Mouse (Mus musculus): ENCODE data around the gene Tspan7. TPM values are rescaled to one million over a fixed set of nuclear protein-coding genes. Genes with fewer than 3 reads are reported as not detected.

Tspan7 gene
- total and polyA plus RNA-seq, 3 experiments, result not detected

DNA sequence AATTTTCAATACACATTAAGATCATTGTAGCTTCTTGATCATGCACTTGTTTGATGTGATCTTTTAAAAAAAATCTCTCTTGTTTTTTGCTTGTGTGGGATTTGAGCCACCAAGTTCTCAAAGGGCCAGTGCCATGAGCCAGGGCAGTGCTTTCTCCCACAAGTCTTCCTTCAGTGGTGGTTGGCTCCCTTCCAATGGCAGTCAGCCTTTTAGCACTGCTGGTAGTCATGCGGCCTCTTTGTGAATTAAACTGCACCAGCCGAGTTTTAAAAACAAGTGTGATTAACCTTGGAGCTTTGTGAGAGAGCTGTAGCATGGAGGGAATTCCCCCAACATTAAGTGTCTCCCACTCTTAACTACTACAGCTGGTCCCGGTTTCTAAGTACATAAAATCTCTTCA lies 89.6 kb downstream of the Tspan7 start:
- no peak for DNase-seq (ENCODE audit: low read depth, low spot score)

DNA sequence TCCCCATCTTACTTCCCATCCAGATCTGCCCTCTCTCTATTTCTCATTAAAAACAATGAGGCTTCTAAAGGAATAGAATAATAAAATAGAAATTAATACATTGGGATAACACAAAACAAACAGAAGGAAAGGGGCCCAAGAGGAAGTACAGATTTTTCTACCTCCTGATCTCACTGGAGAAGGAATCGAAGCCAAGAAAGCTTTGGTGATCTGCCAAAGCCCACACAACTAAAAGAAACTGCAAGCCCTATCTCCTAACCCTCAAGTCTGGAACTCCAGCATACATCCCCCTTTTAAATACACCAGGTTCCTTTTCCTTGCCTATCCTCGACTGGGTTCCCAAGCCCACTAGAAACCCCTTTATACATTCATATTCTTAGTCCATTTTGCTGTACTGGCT lies 90.4 kb downstream of the Tspan7 start:
- no peaks in the 10 kb centered on the region for H3K79me2 ChIP-seq (ENCODE audit: control insufficient read depth, insufficient read depth, low read length, poor library complexity)
- TF ChIP-seq CTCF (IDR thresholded peaks at IDR 0.05 in 2 of 3, conservative IDR thresholded peaks at IDR 0.05 in 1 of 3; ENCODE audit: control insufficient read depth in 1 of 3, insufficient read depth in 1 of 3, low read depth in 2 of 3, low read length in 3 of 3, poor library complexity in 1 of 3, severe bottlenecking in 1 of 3) (no peak), MYC (IDR thresholded peaks at IDR 0.05; ENCODE audit: low read depth, low read length) (no peak), ZNF384 (IDR thresholded peaks at IDR 0.05; ENCODE audit: low read depth, low read length) (no peak), SIN3A (IDR thresholded peaks at IDR 0.05; ENCODE audit: low read length) (no peak), MEF2A (IDR thresholded peaks at IDR 0.05; ENCODE audit: extremely low read depth, insufficient replicate concordance, low read depth, low read length, poor library complexity, severe bottlenecking) (no peak), KAT2A (conservative IDR thresholded peaks at IDR 0.05; ENCODE audit: low read depth, low read length) (no peak), CHD2 (IDR thresholded peaks at IDR 0.05; ENCODE audit: low read length) (no peak), POLR2AphosphoS5 (IDR thresholded peaks at IDR 0.05; ENCODE audit: borderline replicate concordance, low read depth, low read length) (no peak), POLR2A (IDR thresholded peaks at IDR 0.05; ENCODE audit: control insufficient read depth in 1 of 2, insufficient read depth in 1 of 2, low read depth in 1 of 2, low read length in 2 of 2, poor library complexity in 1 of 2) (no peak), USF2 (IDR thresholded peaks at IDR 0.05; ENCODE audit: borderline replicate concordance in 1 of 2, insufficient read depth in 1 of 2, low read depth in 1 of 2, low read length in 2 of 2) (no peak), HCFC1 (IDR thresholded peaks at IDR 0.05; ENCODE audit: low read depth, low read length) (no peak)
- peak; percentile 17 for DNase-seq (ENCODE audit: low read depth, low spot score)
- no peak overlapping the region for H3K4me3 ChIP-seq (ENCODE audit: control insufficient read depth in 1 of 2, insufficient read depth in 1 of 2, low read depth in 2 of 2, low read length in 2 of 2)
- H3K9me3 ChIP-seq (replicated peaks; ENCODE audit: insufficient read depth, low read length), result no peaks in the 10 kb centered on the region
- H3K27me3 ChIP-seq (ENCODE audit: control insufficient read depth in 1 of 2, insufficient read depth in 2 of 2, low read length in 2 of 2), result no peaks in the 10 kb centered on the region; a peak in 1 of 4 replicates
- H3K4me1 ChIP-seq (ENCODE audit: control insufficient read depth in 1 of 2, insufficient read depth in 2 of 2, low read length in 2 of 2), result no peaks in the 10 kb centered on the region
- H3K36me3 ChIP-seq (ENCODE audit: control insufficient read depth in 1 of 2, insufficient read depth in 2 of 2, low read length in 2 of 2), result no peaks in the 10 kb centered on the region
- no peak overlapping the region for H3K27ac ChIP-seq (ENCODE audit: control insufficient read depth, low read depth, low read length)
- no peak overlapping the region for H3K9ac ChIP-seq (ENCODE audit: control insufficient read depth, low read depth, low read length, poor library complexity, severe bottlenecking)

More for the DNA sequence above, 89.6 kb downstream of the Tspan7 start:
- Histone ChIP-seq H3K4me1 (ENCODE audit: control insufficient read depth in 1 of 2, insufficient read depth in 2 of 2, low read length in 2 of 2) (no peaks in the 10 kb centered on the region), H3K9me3 (replicated peaks; ENCODE audit: insufficient read depth, low read length) (no peaks in the 10 kb centered on the region), H3K36me3 (ENCODE audit: control insufficient read depth in 1 of 2, insufficient read depth in 2 of 2, low read length in 2 of 2) (no peaks in the 10 kb centered on the region), H3K9ac (ENCODE audit: control insufficient read depth, low read depth, low read length, poor library complexity, severe bottlenecking) (no peak overlapping the region), H3K27ac (ENCODE audit: control insufficient read depth, low read depth, low read length) (no peak overlapping the region), H3K4me3 (ENCODE audit: control insufficient read depth in 1 of 2, insufficient read depth in 1 of 2, low read depth in 2 of 2, low read length in 2 of 2) (no peak overlapping the region), H3K27me3 (ENCODE audit: control insufficient read depth in 1 of 2, insufficient read depth in 2 of 2, low read length in 2 of 2) (no peaks in the 10 kb centered on the region; a peak in 1 of 4 replicates), H3K79me2 (ENCODE audit: control insufficient read depth, insufficient read depth, low read length, poor library complexity) (no peaks in the 10 kb centered on the region)
- TF ChIP-seq MYC (IDR thresholded peaks at IDR 0.05; ENCODE audit: low read depth, low read length) (no peak), POLR2AphosphoS2 (IDR thresholded peaks at IDR 0.05; ENCODE audit: low read length) (no peak)

DNA sequence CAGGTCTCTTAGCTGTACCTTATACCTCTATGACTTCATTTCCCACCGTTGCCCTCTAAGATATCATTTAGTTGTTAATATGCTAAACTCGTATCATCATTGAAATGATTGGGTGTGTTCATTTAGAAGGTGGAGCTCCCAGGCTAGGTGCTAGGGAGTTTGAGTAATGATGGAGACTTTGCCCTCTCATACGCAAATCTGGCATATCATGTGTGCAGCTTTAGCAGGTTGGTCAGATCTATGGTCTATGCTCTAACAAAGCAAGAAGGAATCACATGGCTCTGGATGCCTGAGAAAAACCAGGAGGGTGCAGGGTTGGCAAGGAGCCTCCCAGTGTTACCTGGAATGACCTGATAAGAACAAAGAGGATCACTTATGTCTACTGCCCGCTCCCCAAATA lies 91.4 kb downstream of the Tspan7 start:
- DNase-seq (ENCODE audit: low read depth, low spot score), result no peak
- no peak overlapping the region for H3K9ac ChIP-seq (ENCODE audit: control insufficient read depth, low read depth, low read length, poor library complexity, severe bottlenecking)
- H3K9me3 ChIP-seq (replicated peaks; ENCODE audit: insufficient read depth, low read length), result no peaks in the 10 kb centered on the region
- no peaks in the 10 kb centered on the region for H3K79me2 ChIP-seq (ENCODE audit: control insufficient read depth, insufficient read depth, low read length, poor library complexity)
- H3K4me3 ChIP-seq (ENCODE audit: control insufficient read depth in 1 of 2, insufficient read depth in 1 of 2, low read depth in 2 of 2, low read length in 2 of 2), result no peak overlapping the region
- H3K36me3 ChIP-seq (ENCODE audit: control insufficient read depth in 1 of 2, insufficient read depth in 2 of 2, low read length in 2 of 2), result no peaks in the 10 kb centered on the region
- H3K27ac ChIP-seq (ENCODE audit: control insufficient read depth, low read depth, low read length), result no peak overlapping the region
- TF ChIP-seq BHLHE40 (IDR thresholded peaks at IDR 0.05; ENCODE audit: borderline replicate concordance, low read depth, low read length), result no peak
- no peak for TF ChIP-seq USF1 (IDR thresholded peaks at IDR 0.05; ENCODE audit: low read depth, low read length)
- TF ChIP-seq ELF1 (IDR thresholded peaks at IDR 0.05; ENCODE audit: low read depth, low read length), result no peak
- H3K4me1 ChIP-seq (ENCODE audit: control insufficient read depth in 1 of 2, insufficient read depth in 2 of 2, low read length in 2 of 2), result no peaks in the 10 kb centered on the region
- H3K27me3 ChIP-seq (ENCODE audit: control insufficient read depth in 1 of 2, insufficient read depth in 2 of 2, low read length in 2 of 2), result no peaks in the 10 kb centered on the region; a peak in 1 of 4 replicates
